Mouse (Mus musculus) kidney, postnatal 0 days (tissue): Measurements from ENCODE around the gene Pih1d2. TPM values are rescaled to one million over a fixed set of nuclear protein-coding genes. Genes with fewer than 3 reads are reported as not detected.

Experiments used
- ATAC-seq: fragments of 200-750 bp; cut with Nextera tagmentation; replicated peaks from 2 replicates; pipeline ENCODE4 v1.8.0; 2017; ENCODE audit warnings: low read depth, moderate number of reproducible peaks, moderate TSS enrichment, moderate library complexity; ENCODE audit not compliant: low FRiP score
- DNase-seq: peaks from one replicate; pipeline ENCODE4 v3.0.0-alpha.2; 2016; ENCODE audit warnings: low spot score
- H3K27ac ChIP-seq: fragments of 300-500 bp; sonication (generic); 2 replicates; pipeline ENCODE4 v1.5.1; 2014; ENCODE audit warnings: mild to moderate bottlenecking
- H3K27me3 ChIP-seq: fragments of 300-500 bp; sonication (generic); 2 replicates; pipeline ENCODE4 v1.6.1; 2014; ENCODE audit warnings: low read length, mixed read lengths; ENCODE audit not compliant: insufficient read depth
- H3K36me3 ChIP-seq: fragments of 300-500 bp; sonication (generic); 2 replicates; pipeline ENCODE4 v1.6.1; 2014; ENCODE audit warnings: low read length, mixed read lengths; ENCODE audit not compliant: insufficient read depth
- H3K4me1 ChIP-seq: fragments of 300-500 bp; sonication (generic); replicated peaks from 2 replicates; pipeline ENCODE4 v1.6.1; 2014; ENCODE audit warnings: antibody characterized with exemption, low read length, mixed read lengths; ENCODE audit not compliant: insufficient read depth
- H3K4me2 ChIP-seq: fragments of 300-500 bp; sonication (generic); 2 replicates; pipeline ENCODE4 v1.6.1; 2014; ENCODE audit warnings: mild to moderate bottlenecking, low read length, moderate library complexity, mixed read lengths
- H3K4me3 ChIP-seq: fragments of 300-500 bp; sonication (generic); replicated peaks from 2 replicates; pipeline ENCODE4 v1.5.1; 2014; ENCODE audit warnings: low read depth, low read length
- H3K9ac ChIP-seq: fragments of 300-500 bp; sonication (generic); 2 replicates; pipeline ENCODE4 v1.6.1; 2014; ENCODE audit warnings: low read depth, low read length
- H3K9me3 ChIP-seq: fragments of 300-500 bp; sonication (generic); replicated peaks from 2 replicates; pipeline ENCODE4 v1.6.1; 2016; ENCODE audit warnings: low read length, inconsistent platforms, mixed read lengths
- CTCF ChIP-seq: IDR thresholded peaks from 2 replicates; pipeline ENCODE4 v1.5.1; 2016; ENCODE audit warnings: antibody characterized with exemption, low read depth, mild to moderate bottlenecking, moderate library complexity
- WGBS: fragments of 180-500 bp; shearing (Covaris S2); extraction: QIAGEN DNeasy Blood & Tissue Kit; methylation state at CpG from one replicate; pipeline ENCODE4 v1.1.7; 2014; 5-methylcytosine and 5-hydroxymethylcytosine counted together
- polyA plus RNA-seq: library from polyadenylated mRNA; unstranded; fragments of >200 nt; fragmentation: Nextera tagmentation; extraction: Ambion mirVana; gene quantifications from 2 replicates; pipeline ENCODE4 v1.2.1, GENCODE M21; 2015

The Pih1d2 gene
- polyA plus RNA-seq, 1 experiment from 2014 or later, result 7.1 TPM

DNA sequence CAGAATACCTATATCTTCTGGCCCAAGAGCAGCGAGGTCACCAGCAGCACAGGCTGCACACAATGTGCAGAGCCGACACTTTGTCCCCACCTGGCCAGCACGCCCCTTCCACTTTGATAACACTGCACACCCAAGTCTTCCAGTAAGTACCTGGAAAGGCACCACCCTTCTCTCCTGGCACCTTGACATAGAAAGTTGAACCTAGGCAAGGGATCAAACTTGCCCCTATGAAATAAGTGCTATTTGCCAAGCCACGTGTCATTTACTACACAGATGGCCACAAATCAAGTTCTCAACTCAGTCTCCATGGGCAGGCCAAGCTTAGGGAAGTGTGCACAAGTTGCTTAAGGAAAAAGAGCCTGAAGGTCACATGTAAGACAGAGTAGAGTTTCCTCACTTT is 30.2 kb upstream of the Pih1d2 start:
- ATAC-seq (no peak), DNase-seq (no peak)
- no peak overlapping the region for H3K4me3 ChIP-seq
- WGBS, result 68% methylated on average over 4 of the region's 4 CpGs
- H3K9me3 ChIP-seq, result no peaks in the 10 kb centered on the region
- no peak overlapping the region for H3K4me2 ChIP-seq
- no peak for TF ChIP-seq CTCF
- no peaks in the 10 kb centered on the region for H3K27me3 ChIP-seq
- no peak overlapping the region for H3K9ac ChIP-seq
- H3K4me1 ChIP-seq, result no peaks in the 10 kb centered on the region
- no peaks in the 10 kb centered on the region for H3K36me3 ChIP-seq
- H3K27ac ChIP-seq, result no peak overlapping the region

DNA sequence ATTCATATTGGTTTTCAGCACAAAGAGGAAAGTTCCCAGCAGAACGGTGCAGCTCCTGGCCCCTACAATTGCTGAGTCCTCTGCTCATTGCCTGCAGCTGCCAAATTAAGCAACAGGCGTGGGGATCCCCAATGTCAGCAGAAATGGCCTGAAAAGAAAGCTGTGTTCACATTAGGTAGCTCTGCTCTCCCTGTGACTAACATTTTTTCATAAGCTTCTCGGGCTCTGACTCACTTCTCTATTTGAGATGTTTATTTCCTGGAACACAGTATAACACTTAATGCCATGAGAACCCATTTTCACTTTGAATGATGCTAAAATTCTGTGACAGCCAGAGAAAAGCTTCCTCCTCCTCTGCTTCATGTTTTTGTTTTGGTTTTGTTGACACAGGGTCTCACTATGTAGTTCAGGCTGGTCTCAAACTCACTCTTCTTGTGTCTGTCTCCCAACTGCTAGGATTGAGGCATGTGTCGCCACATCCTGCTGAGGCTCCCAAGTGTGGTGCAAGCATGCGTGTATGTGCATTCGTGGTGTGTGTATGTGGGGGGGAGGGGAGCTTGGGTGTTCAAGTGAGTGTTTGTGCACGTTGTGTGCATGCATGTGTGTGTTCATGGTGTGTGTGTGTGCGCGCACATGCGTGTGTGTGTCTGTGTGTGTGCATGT is 26.1 kb upstream of the Pih1d2 start:
- Histone ChIP-seq H3K4me2 (no peak overlapping the region), H3K9ac (no peak overlapping the region), H3K9me3 (no peaks in the 10 kb centered on the region), H3K27ac (no peak overlapping the region), H3K36me3 (peaks cover 5% of the 10 kb centered on the region; the same call in 1 of the 2 replicates), H3K4me3 (no peak overlapping the region), H3K4me1 (0 out of 2 replicates have a peak, but pooled peaks cover 6% of the 10 kb centered on the region), H3K27me3 (no peaks in the 10 kb centered on the region)
- TF ChIP-seq CTCF, result no peak
- WGBS, result 79% methylated on average over 10 of the region's 10 CpGs
- no peak for ATAC-seq
- peak; percentile 5 for DNase-seq

DNA sequence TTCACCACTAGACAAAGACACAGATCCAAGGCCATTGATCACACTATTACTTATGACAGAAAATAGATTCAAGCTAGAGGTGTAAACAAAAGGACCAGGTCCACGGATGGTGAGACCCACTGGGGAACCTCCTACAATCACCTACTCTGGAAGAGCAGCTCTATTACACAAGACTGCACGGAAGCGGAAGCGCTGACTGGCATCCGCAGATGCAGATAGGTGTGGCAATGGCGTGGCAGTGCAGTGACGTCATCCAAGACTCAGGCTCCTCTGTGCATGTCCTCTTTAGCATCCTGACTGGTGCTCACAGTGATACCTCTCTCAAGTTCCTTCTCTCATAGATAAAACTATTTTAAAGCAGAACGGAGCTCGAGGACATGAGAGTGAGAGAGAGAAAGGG is 24.2 kb upstream of the Pih1d2 start:
- no peak for TF ChIP-seq CTCF
- Histone ChIP-seq H3K9me3 (no peaks in the 10 kb centered on the region), H3K4me1 (0 out of 2 replicates have a peak, but pooled peaks cover 6% of the 10 kb centered on the region)

DNA sequence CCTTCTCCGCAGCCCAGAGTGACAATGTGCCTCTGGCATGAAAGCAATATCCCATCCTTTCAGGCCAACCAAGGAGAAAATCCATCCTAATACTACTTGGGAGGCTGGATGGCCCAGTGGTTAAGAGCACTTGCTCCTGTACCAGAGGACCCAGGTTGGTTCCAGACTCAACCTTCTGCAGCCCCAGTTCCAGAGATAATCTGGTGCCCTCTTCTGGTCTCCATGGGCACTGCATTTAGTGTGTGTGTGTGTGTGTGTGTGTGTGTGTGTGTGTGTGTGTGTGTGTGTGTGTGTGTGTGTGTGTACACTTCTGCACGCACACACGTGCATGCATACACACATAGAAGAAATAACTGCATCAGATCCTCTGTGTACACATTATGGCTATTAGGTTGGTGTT is 23.6 kb upstream of the Pih1d2 start:
- 96% methylated on average over 3 of the region's 3 CpGs for WGBS
- no peak overlapping the region for H3K27ac ChIP-seq
- H3K4me2 ChIP-seq, result no peak overlapping the region
- peak; percentile 65 for TF ChIP-seq CTCF
- 0 out of 2 replicates have a peak, but pooled peaks cover 6% of the 10 kb centered on the region for H3K4me1 ChIP-seq
- DNase-seq (peak; percentile 24), ATAC-seq (no peak)
- H3K9ac ChIP-seq, result no peak overlapping the region
- H3K4me3 ChIP-seq, result no peak overlapping the region
- H3K9me3 ChIP-seq, result no peaks in the 10 kb centered on the region
- H3K27me3 ChIP-seq, result no peaks in the 10 kb centered on the region
- peaks cover 28% of the 10 kb centered on the region for H3K36me3 ChIP-seq

More for the DNA sequence above, 24.2 kb upstream of the Pih1d2 start:
- Histone ChIP-seq H3K9ac (no peak overlapping the region), H3K4me2 (no peak overlapping the region), H3K27me3 (no peaks in the 10 kb centered on the region), H3K27ac (no peak overlapping the region), H3K36me3 (peaks cover 23% of the 10 kb centered on the region), H3K4me3 (no peak overlapping the region)
- ATAC-seq, result no peak
- DNase-seq, result no peak
- 88% methylated on average over 9 of the region's 9 CpGs for WGBS

DNA sequence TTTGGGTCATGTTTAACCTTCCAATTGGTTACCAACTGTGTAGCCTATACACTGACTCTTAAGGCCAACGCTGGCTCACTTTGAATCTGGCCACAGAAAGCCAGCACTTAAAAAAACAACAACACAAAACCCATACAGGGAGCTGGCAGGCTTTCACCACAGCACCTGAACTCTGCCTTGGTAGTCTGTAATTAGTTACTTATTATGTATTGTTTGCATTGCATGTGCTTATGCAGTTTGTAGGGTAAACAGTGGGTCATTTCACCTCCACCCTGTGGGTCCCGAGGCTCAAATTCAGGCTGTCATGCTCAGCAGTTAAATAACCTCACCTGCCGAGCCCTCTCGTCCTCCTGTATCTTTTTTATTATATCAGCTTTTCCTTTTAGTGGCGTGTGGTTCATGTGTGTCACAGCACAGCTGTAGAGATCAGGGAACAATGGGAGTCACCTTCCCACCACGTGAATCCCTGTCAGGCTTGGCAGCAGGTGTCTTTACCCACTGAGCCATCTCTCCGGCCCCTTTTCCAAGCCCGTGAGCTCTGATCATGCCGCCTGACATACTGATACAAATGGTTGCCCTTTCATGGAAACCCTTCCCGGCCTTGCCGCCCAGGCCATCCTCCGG is 22.2 kb upstream of the Pih1d2 start:
- H3K27me3 ChIP-seq, result no peaks in the 10 kb centered on the region
- H3K4me1 ChIP-seq, result 0 out of 2 replicates have a peak, but pooled peaks cover 6% of the 10 kb centered on the region
- no peak overlapping the region for H3K4me3 ChIP-seq
- H3K27ac ChIP-seq, result peak overlapping the region; percentile 37; the same call in 1 of the 2 replicates
- TF ChIP-seq CTCF, result no peak
- H3K9me3 ChIP-seq, result no peaks in the 10 kb centered on the region
- peak; percentile 53; the same call in 1 of the 2 replicates for ATAC-seq
- H3K4me2 ChIP-seq, result no peak overlapping the region
- peaks cover 33% of the 10 kb centered on the region for H3K36me3 ChIP-seq
- 68% methylated on average over 12 of the region's 12 CpGs for WGBS
- DNase-seq, result peak; percentile 8
- no peak overlapping the region for H3K9ac ChIP-seq

DNA sequence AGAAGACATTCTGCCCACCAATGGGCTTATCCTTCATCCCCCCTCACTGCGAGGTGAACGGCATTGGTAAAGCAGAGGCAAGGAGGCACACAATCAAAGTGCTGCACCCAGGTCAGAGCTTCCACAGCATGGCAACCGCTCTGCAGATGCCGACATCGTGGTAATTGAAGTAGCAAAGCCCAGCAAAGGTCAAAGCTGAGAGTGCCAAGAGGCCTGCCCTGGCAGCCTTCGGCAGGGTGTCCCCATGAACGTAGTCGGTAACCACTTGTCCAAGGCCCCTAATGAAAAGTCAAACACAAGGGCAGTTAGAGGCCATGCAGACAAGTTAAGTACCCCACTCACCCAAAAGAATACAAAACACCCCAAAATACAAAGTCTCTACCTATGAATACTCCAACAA is 20.1 kb upstream of the Pih1d2 start:
- DNase-seq, result no peak
- no peak for ATAC-seq
- Histone ChIP-seq H3K9ac (no peak overlapping the region), H3K36me3 (peaks cover 33% of the 10 kb centered on the region), H3K4me2 (no peak overlapping the region), H3K27me3 (no peaks in the 10 kb centered on the region), H3K9me3 (no peaks in the 10 kb centered on the region), H3K27ac (no peak overlapping the region), H3K4me3 (no peak overlapping the region), H3K4me1 (peaks cover 6% of the 10 kb centered on the region; the same call in 1 of the 2 replicates)
- no peak for TF ChIP-seq CTCF
- 92% methylated on average over 8 of the region's 8 CpGs for WGBS
